Mouse (Mus musculus): ENCODE data around the gene Ubl7.

The Ubl7 gene

GRCm38 (mm10) chr9:57947381-57948030 lies 36.7 kb downstream of the Ubl7 start:
- no peak for DNase-seq (ENCODE audit: low spot score in 2 of 2)

GRCm38 (mm10) chr9:57948333-57948931 lies 37.7 kb downstream of the Ubl7 start:
- DNase-seq (ENCODE audit: low spot score in 2 of 2) = no peak

DNA sequence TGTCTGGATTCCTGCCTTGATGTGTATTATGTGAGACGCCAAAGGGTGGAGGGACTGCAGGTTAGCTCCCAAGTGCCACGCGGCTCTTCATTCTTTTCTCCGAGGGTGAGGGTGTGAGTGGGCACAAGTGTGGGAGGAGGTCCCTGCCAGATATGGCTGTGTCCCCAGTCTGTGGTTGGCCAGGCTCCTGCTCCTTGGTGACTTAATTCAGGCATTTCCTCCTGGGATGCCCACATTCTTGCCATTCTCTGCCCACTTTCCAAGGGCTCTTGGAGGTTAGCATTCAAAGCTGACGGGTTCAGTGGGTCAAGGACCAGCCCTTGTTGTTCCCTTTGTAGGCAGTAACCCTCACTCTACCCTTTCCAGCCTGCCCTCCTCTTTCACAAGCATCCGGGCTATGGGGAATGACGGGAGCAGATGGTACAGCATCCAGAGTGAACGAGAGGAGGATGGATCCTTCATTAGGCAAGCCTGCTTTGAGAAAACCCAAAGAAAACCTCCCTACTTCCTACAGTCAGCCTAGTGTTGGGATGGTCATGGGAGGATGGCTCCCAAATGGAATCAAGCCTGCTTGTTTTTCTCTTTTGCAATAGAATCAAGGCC lies 38.4 kb downstream of the Ubl7 start:
- no peak for DNase-seq (ENCODE audit: low spot score in 2 of 2)

GRCm38 (mm10) chr9:57949879-57950278 lies 39.1 kb downstream of the Ubl7 start:
- DNase-seq (ENCODE audit: low spot score in 2 of 2) = no peak

GRCm38 (mm10) chr9:57950519-57950918 lies 39.7 kb downstream of the Ubl7 start:
- DNase-seq (ENCODE audit: low spot score in 2 of 2) = no peak

DNA sequence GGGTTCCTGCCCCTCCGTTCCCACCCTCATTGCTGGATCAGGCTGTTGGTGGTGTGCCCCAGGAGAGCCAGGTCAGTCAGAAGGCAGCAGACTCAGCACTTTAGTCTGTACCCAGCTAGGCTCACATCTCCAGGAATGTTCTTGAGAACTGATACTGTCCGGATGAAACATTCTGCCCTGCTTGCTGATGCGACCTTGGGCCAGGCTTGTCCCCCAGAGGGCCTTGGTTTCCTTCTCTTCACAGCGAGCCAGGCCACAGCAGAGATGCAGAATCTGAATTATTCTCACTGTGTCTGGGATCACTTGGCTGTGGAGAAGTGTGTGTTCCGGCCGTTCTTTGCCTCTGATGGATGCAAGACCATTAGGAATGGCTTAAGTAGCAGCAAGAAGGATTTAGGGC lies 41.2 kb downstream of the Ubl7 start:
- DNase-seq (ENCODE audit: low spot score in 2 of 2) = no peak

- DNase-seq (ENCODE audit: low spot score in 2 of 2) = no peak
Measured at GRCm38 (mm10) chr9:57954962-57955744, 44.4 kb downstream of the Ubl7 start.

GRCm38 (mm10) chr9:57955764-57956163 lies 45.0 kb downstream of the Ubl7 start:
- no peak for DNase-seq (ENCODE audit: low spot score in 2 of 2)

DNA sequence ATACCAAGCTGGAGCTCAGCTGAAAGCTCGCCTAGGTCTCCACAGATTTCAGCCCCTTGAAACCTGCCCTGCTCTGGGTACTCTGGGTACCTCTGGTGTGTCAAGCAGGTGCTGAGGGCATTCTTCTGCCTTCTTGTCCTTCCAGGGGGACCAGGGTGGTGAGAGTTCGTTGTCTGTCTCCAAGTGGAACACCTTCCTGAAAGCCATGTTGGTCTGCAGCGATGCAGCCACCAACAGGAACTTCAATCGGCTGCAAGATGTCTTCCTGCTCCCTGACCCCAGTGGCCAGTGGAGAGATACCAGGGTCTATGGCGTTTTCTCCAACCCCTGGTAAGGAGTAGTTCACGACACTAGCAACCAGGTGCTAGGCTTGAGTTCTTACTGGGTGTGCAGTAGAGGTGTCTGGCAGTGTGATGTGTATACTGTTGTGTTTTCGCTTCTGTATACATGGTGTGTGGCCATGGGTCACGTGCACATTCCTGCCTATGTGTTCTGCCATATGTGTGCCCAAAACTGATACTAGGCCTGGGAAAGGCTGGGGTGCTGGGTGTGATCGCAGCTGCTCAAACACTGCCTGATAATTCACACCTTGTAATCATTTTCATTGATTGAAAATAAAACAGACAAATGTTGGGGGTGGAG lies 45.5 kb downstream of the Ubl7 start:
- DNase-seq (ENCODE audit: low spot score in 2 of 2) = no peak

DNA sequence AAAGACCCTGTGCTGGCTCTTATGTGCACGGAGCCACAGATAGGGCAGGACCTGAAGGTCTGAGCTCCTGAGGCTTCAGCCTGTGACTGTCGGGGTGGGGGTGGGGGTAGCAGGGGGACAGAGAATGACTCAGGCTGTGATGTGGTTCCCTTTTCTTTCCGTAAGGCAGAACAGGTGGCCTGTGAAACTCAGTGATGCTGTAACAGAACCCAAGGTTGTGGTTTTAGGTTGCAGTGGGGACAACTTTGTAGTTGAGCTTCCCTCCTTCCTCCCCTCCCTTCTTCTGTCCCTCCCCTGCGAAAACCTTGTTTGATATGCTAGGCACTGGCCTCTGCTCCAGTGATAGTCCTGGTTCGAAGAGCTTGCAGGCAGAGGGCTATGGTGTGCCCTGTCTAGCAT lies 46.1 kb downstream of the Ubl7 start:
- DNase-seq (ENCODE audit: low spot score in 2 of 2) = no peak

DNA sequence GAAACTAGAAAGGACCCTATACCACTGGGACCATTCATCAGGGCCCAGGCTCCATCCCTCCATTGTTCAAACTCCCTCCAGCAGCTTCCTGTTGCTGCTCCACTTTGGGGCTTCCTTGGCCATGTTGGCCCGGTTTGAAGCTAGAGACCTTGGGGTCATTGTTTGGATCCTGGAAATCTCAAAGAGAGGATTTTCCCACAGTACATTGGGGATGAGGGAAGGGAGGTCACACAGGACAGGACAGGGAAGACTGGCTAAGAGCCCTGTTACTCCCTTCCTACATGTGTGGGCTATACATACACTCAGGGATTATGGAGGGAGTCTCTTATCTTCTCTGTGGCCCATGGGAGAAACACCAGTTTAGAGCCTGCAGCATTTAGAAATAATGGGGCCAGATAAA lies 47.8 kb downstream of the Ubl7 start:
- DNase-seq (ENCODE audit: low spot score in 2 of 2) = no peak

DNA sequence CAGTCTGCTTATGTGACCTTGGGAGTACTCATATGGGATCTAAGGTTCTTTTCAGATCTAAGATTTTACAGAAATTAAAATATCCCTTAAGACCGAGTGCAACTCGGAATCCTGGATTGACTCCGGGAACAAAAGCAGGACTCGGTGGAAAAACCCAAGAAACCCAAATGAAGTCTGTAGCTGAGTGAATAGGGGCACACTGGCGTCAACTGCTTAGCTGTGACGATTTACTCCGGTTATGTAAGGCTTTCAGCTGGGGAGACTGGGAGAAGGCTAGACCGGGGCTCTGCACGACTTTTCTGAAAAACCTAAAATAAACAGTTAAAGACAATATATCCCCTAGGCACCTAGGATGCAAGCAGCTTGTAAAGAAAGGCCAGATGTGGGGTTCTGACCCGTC lies 48.6 kb downstream of the Ubl7 start:
- no peak for DNase-seq (ENCODE audit: low spot score in 2 of 2)

- DNase-seq (ENCODE audit: low spot score in 2 of 2) = no peak
Measured at GRCm38 (mm10) chr9:57959886-57960866, 49.4 kb downstream of the Ubl7 start.

- DNase-seq (ENCODE audit: low spot score in 2 of 2) = no peak
Measured at GRCm38 (mm10) chr9:57961226-57961625, 50.4 kb downstream of the Ubl7 start.

DNA sequence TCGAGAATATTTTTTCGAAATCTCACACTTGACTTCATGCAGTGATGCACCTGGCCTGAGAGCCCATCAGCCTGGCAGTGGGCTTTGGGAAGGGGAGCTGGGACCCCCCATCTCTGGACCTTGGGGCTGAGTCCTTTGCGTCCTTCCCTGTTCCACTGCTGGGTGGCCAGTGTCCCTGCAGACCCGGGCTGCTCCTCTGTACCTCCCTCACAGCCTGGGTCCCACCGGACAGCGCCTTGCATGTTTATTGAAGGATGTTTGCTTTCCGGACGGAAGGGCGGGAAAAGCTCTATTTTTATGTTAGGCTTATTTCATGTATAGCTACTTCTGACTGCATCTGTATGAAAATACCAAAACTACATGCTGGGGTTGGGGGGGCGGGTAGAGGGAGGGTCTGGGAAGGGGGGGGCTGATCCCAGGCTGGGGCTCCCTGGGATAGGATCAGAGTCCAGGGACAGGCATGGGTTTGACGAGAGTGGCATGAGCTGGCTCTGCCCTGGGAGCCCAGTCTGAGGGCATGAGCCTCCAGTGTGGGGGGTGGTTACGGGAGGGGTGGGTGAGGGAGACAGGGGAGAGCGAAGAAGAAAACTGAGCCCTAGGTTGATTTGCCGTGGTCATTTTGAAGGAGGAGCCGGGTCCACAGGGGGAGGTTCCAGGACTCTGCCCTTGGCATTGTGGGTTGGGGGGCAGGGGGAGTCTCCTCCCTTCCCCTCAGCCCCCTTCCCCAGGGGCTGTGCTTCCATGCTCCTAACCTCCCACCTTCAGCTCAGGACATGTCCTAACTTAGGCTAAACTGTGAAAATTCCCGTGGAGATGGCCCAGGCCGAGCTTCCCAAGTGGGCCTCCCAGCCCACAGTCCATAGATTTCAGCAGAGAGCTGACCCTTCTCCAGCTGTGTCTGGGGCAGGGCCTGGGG lies 51.3 kb downstream of the Ubl7 start:
- no peak for DNase-seq (ENCODE audit: low spot score in 2 of 2)

- DNase-seq (ENCODE audit: low spot score in 2 of 2) = no peak
Measured at GRCm38 (mm10) chr9:57963249-57963997, 52.6 kb downstream of the Ubl7 start.

DNA sequence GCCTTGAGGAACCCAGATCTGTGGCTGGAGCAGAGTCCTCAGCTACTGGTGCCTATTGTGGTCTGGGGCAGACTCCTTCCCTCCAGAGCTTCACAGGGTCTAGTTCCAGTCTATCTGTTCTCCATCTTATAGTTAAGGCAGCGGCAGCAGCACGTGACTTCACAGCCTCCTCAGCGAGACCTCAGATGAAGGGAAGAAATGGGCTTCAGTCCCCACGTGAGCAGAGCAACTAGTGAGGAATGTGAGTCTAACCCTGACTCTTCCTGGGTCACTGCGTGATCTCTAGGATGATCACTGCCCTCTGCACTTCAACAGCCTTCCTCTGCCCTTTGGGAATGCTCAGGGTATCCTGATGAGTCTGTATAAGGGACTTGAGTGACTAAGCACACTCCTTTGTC lies 53.2 kb downstream of the Ubl7 start:
- no peak for DNase-seq (ENCODE audit: low spot score in 2 of 2)

DNA sequence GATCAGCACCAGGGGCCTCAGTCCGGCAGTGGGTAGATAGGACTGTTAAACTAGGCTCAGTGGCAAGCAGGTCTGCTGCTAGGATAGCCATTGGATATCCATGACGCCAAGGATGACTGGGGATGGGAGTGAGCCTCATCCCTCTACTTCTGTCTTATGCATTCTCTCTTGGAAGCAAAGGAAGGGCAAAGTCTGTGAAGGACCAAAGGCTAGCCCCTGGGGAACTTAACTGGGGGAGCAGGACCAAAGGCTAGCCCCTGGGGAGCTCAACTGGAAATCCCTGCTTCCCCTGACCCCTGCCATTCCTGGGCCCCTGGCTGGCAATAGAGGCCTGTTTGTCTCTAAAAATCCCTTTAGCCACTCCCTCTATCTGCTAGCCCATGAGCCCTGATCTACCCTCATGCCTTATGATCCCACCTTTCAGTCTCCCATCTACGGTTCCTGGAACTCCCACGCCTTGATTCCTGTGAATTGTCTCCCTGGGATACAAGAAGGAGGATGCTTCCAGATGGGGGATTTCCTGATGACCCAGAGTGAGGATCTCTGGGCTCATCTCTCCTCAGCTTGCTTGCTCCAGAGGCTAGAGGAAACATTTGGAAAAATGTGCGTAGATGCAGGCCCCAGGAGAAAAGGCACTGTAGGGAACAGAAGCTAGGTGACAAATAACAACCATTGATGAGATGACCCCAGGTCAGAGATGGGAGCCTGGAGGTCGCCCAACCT lies 53.9 kb downstream of the Ubl7 start:
- no peak for DNase-seq (ENCODE audit: low spot score in 2 of 2)

All from frontal cortex, postnatal 25 days (tissue).